Mouse (Mus musculus) ES-E14 (cell line): Measurements from ENCODE around the gene Knop1. TPM values are rescaled to one million over a fixed set of nuclear protein-coding genes. Genes with fewer than 3 reads are reported as not detected.

ENCODE experiments used
- DNase-seq: peaks from one replicate; pipeline ENCODE4 v3.0.0-alpha.2; 2013; ENCODE audit warnings: low read depth, low spot score
- H3K27ac ChIP-seq: 2 replicates; pipeline ENCODE4 v1.5.1; 2012; ENCODE audit warnings: low read depth, mild to moderate bottlenecking, low read length, moderate library complexity, mixed read lengths; ENCODE audit not compliant: poor library complexity, insufficient read depth, severe bottlenecking
- H3K36me3 ChIP-seq: 2 replicates; pipeline ENCODE4 v1.6.1; 2012; ENCODE audit warnings: mild to moderate bottlenecking, low read length, moderate library complexity, mixed read lengths; ENCODE audit not compliant: control insufficient read depth, poor library complexity, insufficient read depth, severe bottlenecking
- H3K4me1 ChIP-seq, 2 experiments: fragments of 150-350 bp in 1 of 2; sonication (generic) in 1 of 2; 2 replicates each; pipeline ENCODE4 v1.6.1; 2012; ENCODE audit warnings: low read length in 2 of 2, mild to moderate bottlenecking in 1 of 2, mixed read lengths in 1 of 2; ENCODE audit not compliant: control insufficient read depth in 2 of 2, insufficient read depth in 2 of 2, poor library complexity in 1 of 2
- H3K4me3 ChIP-seq, 2 experiments: fragments of 150-350 bp in 1 of 2; sonication (generic) in 1 of 2; 2 replicates each; pipeline ENCODE4 v1.5.1; 2012; ENCODE audit warnings: low read length in 2 of 2, low read depth in 1 of 2, mild to moderate bottlenecking in 1 of 2, mixed read lengths in 1 of 2; ENCODE audit not compliant: insufficient read depth in 1 of 2, poor library complexity in 1 of 2, severe bottlenecking in 1 of 2
- H3K9ac ChIP-seq: 2 replicates; pipeline ENCODE4 v1.6.1; 2012; ENCODE audit warnings: low read depth, mild to moderate bottlenecking, low read length, mixed read lengths; ENCODE audit not compliant: poor library complexity, insufficient read depth, severe bottlenecking
- H3K9me3 ChIP-seq: fragments of 150-350 bp; sonication (generic); 2 replicates; pipeline ENCODE4 v1.6.1; 2012; ENCODE audit warnings: low read depth, mild to moderate bottlenecking, low read length; ENCODE audit not compliant: control insufficient read depth, insufficient read depth
- CHD2 ChIP-seq: IDR thresholded peaks from 2 replicates; pipeline ENCODE4 v1.6.1; 2014; ENCODE audit warnings: mild to moderate bottlenecking, low read depth, low read length, inconsistent platforms
- HCFC1 ChIP-seq: IDR thresholded peaks from 2 replicates; pipeline ENCODE4 v1.6.1; 2012; ENCODE audit warnings: low read length, inconsistent platforms, borderline replicate concordance; ENCODE audit not compliant: insufficient read depth
- MAFK ChIP-seq: IDR thresholded peaks from 2 replicates; pipeline ENCODE4 v1.6.1; 2014; ENCODE audit warnings: mild to moderate bottlenecking, low read depth, low read length, inconsistent platforms; ENCODE audit not compliant: insufficient read depth
- ZC3H11A ChIP-seq: IDR thresholded peaks from 2 replicates; pipeline ENCODE4 v1.6.1; 2012; ENCODE audit warnings: low read depth, mild to moderate bottlenecking, inconsistent platforms, low read length, borderline replicate concordance
- ZNF384 ChIP-seq: IDR thresholded peaks from 2 replicates; pipeline ENCODE4 v1.6.1; 2012; ENCODE audit warnings: low read depth, low read length, inconsistent platforms
- in situ Hi-C, 2 experiments: fragments of 600-800 bp; cut with MboI; formaldehyde crosslinking; loops; one replicate each; pipeline ENCODE4 v1.15.1; 2025; ENCODE audit warnings: low sequenced_read_pairs in 2 of 2, inconsistent platforms in 1 of 2; ENCODE audit not compliant: unreplicated experiment in 2 of 2
- total RNA-seq: library from RNA; depleted of rRNA; stranded (reverse); fragments of 300-350 nt; gene quantifications from 2 replicates; pipeline ENCODE4 v1.2.3, GENCODE M21; 2012

Knop1 gene
- total RNA-seq, 1 experiment: 56.8 TPM

DNA sequence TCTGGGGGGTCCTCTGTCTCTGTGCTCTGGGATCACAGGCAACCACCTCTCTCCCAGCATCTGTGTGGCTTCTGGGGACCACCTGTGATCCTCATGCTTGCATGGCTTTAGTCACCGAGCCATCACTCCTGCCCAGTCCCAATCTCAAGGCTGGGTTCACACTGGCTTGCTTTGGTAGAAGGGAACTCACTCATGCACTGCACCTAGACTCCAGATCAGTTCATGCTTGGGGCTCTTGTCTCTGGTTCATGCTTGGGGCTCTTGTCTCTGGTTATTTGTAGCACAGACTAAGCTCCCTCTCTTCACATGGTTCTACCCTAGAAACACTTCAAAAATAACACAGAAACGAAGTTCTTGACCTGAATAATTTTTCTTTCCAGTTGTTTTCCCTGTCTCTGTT lies 44.0 kb upstream of the Knop1 start:
- Histone ChIP-seq H3K4me3 (no peak overlapping the region), H3K27ac (no peak overlapping the region), H3K9me3 (no peaks in the 10 kb centered on the region), H3K9ac (no peak overlapping the region), H3K36me3 (no peaks in the 10 kb centered on the region), H3K4me1 (no peaks in the 10 kb centered on the region)
- in situ Hi-C loops: no loop called here
- DNase-seq: no peak
- TF ChIP-seq ZNF384: no peak
- TF ChIP-seq CHD2: no peak
- no peak for TF ChIP-seq MAFK
- TF ChIP-seq ZC3H11A: no peak

DNA sequence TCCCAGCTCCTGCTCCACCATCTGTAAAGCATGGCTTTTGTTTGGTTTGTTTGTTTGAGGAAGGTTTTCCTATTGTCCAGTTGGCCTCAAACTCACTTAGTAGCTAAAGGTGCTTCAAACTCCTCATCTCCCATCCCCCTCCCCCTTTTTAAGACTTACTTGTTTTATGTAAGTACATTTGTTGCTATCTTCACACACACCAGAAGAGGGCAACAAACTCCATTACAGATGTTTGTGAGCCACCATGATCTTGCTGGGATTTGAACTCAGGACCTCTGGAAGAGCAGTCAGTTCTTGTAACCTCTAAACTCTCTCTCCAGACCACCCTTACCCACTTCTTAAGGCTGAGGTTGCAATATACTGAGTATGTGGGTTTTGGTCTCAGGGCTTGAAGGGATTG lies 42.0 kb upstream of the Knop1 start:
- Histone ChIP-seq H3K36me3 (no peaks in the 10 kb centered on the region), H3K9me3 (no peaks in the 10 kb centered on the region), H3K27ac (no peak overlapping the region), H3K4me1 (no peaks in the 10 kb centered on the region), H3K4me3 (no peak overlapping the region), H3K9ac (no peak overlapping the region)
- no peak for DNase-seq
- in situ Hi-C loops: no loop called here
- TF ChIP-seq ZNF384 (no peak), HCFC1 (no peak), ZC3H11A (no peak), CHD2 (no peak), MAFK (no peak)

DNA sequence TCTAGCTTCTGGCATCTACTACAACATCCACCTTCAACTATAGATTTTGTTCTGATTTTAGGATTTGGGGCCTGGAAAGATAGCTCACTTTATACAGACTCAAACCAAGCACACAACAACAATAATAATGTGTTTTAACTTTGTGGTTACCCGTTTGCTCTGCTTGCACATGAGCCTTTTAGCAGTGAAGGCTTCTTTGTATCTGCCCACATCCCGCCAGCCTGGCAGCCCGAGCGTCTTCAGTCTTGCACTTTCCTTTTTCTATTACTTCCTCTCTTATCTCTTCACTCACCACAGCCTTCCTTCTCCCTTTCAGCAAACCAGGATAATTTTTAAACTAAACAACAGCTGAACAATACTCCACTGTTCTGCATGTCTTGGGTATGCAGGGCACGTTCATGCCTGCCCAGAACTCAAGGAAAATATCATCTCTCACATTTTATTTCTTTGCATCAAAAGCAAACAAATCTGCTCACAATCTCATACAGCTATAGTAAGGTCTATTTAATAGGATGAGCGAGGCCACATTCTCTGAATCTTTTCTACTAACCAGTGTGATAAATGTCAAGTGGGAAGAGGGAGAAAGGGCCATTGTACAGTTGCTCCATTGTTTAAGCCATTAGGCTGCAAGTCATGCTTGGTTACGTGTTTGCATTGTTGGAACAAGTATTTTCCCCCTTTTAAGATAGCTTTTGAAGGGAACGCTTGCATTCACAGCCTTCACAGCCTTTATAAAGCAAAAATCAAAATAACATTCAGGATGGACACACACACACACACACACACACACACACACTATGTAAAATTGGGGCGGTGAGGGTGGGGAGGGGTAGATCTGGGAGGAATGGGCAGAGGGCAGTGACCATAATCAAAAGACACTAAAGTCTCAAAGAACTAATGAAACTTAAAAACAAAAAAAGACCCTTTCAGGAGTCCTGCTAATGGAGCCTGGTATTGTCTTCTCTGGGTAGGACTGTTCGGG lies 39.7 kb upstream of the Knop1 start:
- Histone ChIP-seq H3K36me3 (no peaks in the 10 kb centered on the region), H3K27ac (no peak overlapping the region), H3K9me3 (no peaks in the 10 kb centered on the region), H3K4me1 (no peaks in the 10 kb centered on the region), H3K9ac (no peak overlapping the region), H3K4me3 (no peak overlapping the region)
- no peak for TF ChIP-seq ZNF384
- no peak for TF ChIP-seq CHD2
- in situ Hi-C loops: no loop called here
- DNase-seq: no peak

DNA sequence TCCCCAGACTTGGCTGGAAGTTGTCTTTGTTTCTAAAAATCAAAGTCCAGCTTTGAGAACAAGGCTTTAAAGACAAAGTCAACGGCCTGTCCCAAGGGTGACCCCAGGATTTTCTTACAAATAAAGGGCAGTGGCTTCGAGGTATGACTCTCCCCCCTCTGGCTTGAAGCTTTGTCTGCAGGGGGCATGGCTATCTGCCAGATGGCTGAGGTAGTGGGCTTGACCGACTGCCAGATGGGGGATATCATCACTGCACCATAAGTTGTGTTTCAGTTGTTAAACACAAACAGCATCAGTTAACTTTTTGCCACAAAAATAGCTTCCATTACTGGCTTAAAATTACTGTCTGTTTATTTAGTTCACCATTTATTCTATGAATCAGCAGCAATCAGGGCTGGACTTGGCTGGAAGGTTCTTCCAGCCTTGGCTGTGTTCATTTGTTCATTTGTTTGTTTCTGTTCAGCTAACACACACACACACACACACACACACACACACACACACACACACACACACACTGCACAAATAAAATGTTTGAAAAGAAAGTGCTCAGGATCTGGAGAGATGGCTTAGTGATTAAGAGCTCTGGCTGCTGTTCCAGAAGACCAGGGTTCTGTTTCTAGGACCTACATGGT lies 33.1 kb upstream of the Knop1 start:
- Histone ChIP-seq H3K36me3 (no peaks in the 10 kb centered on the region), H3K4me3 (no peak overlapping the region), H3K9ac (no peak overlapping the region), H3K4me1 (peaks cover 2 to 6% of the 10 kb centered on the region in 2 experiments; a peak in 1 of 4 replicates), H3K9me3 (no peaks in the 10 kb centered on the region), H3K27ac (no peak overlapping the region)
- DNase-seq: no peak
- in situ Hi-C loops: no loop called here
- no peak for TF ChIP-seq ZNF384
- no peak for TF ChIP-seq HCFC1
- TF ChIP-seq CHD2: no peak
- no peak for TF ChIP-seq ZC3H11A
- TF ChIP-seq MAFK: no peak
